Mouse (Mus musculus) CD4-positive, CD25-positive, alpha-beta regulatory T cell, adult 4 months (primary cell): ENCODE results near the gene Calb2. TPM values are rescaled to one million over a fixed set of nuclear protein-coding genes. Genes with fewer than 3 reads are reported as not detected.

Source experiments
- ATAC-seq: one replicate; pipeline ENCODE4 v1.8.0; 2017
- polyA plus RNA-seq, 2 experiments: library from polyadenylated mRNA; unstranded; fragments of 100-300 nt; shearing (Covaris generic); gene quantifications; one replicate each; pipeline ENCODE4 v1.2.1; 2017

Calb2 gene
- polyA plus RNA-seq, result not detected

- no peak for ATAC-seq
These were observed at the start of gene Calb2 for GRCm38 (mm10) chr8:110168046-110168445. TSS of gene Calb2 (minus strand) at chr8:110168210.

- ATAC-seq, result peak; percentile 98
These were observed 49.7 kb upstream of the Calb2 start for GRCm38 (mm10) chr8:110217681-110218131.

GRCm38 (mm10) chr8:110217198-110217597 is 49.2 kb upstream of the Calb2 start:
- ATAC-seq, result no peak

- ATAC-seq, result no peak
These were observed 48.2 kb upstream of the Calb2 start for GRCm38 (mm10) chr8:110216253-110216652.

GRCm38 (mm10) chr8:110215365-110215764 is 47.4 kb upstream of the Calb2 start, which contains the start of gene Cmtr2:
TSS of gene Cmtr2 (plus strand) at chr8:110215665.
- no peak for ATAC-seq

- ATAC-seq, result no peak
These were observed 33.8 kb upstream of the Calb2 start for GRCm38 (mm10) chr8:110201806-110202205.

GRCm38 (mm10) chr8:110196678-110197077 is 28.7 kb upstream of the Calb2 start:
- ATAC-seq, result no peak

GRCm38 (mm10) chr8:110188961-110189750 is 21.1 kb upstream of the Calb2 start:
- no peak for ATAC-seq

- ATAC-seq, result no peak
These were observed 17.5 kb upstream of the Calb2 start for GRCm38 (mm10) chr8:110185538-110185937.

- no peak for ATAC-seq
These were observed 15.7 kb upstream of the Calb2 start for GRCm38 (mm10) chr8:110183748-110184147.

- ATAC-seq, result no peak
These were observed 14.8 kb upstream of the Calb2 start for GRCm38 (mm10) chr8:110182735-110183367.

- no peak for ATAC-seq
These were observed 9.5 kb upstream of the Calb2 start for GRCm38 (mm10) chr8:110177359-110178155.

GRCm38 (mm10) chr8:110174826-110175225 is 6.8 kb upstream of the Calb2 start:
- no peak for ATAC-seq

GRCm38 (mm10) chr8:110172161-110172560 is 4.2 kb upstream of the Calb2 start:
- no peak for ATAC-seq

GRCm38 (mm10) chr8:110166270-110166669 is 1.7 kb downstream of the Calb2 start:
- no peak for ATAC-seq

GRCm38 (mm10) chr8:110162007-110162406 is 6.0 kb downstream of the Calb2 start:
- no peak for ATAC-seq

GRCm38 (mm10) chr8:110152951-110153350 is 15.1 kb downstream of the Calb2 start:
- ATAC-seq, result no peak

- ATAC-seq, result no peak
These were observed 22.5 kb downstream of the Calb2 start for GRCm38 (mm10) chr8:110145538-110145937.

- ATAC-seq, result no peak
These were observed 27.2 kb downstream of the Calb2 start for GRCm38 (mm10) chr8:110140770-110141169.

GRCm38 (mm10) chr8:110140156-110140555 is 27.9 kb downstream of the Calb2 start:
- no peak for ATAC-seq

- ATAC-seq, result no peak
These were observed 32.5 kb downstream of the Calb2 start for GRCm38 (mm10) chr8:110135515-110135914.

- ATAC-seq, result no peak
These were observed 33.8 kb downstream of the Calb2 start for GRCm38 (mm10) chr8:110134236-110134635.

GRCm38 (mm10) chr8:110130537-110130936 is 37.5 kb downstream of the Calb2 start:
- no peak for ATAC-seq
